Mouse (Mus musculus) midbrain, embryonic 10.5 days (tissue): ENCODE results near the gene Braf. TPM values are rescaled to one million over a fixed set of nuclear protein-coding genes. Genes with fewer than 3 reads are reported as not detected.

Experiments used
- DNase-seq: peaks from one replicate; pipeline ENCODE4 v3.0.0-alpha.2; 2017; ENCODE audit warnings: low spot score
- H3K27ac ChIP-seq: fragments of 300-500 bp; sonication (generic); replicated peaks from 2 replicates; pipeline ENCODE4 v1.5.1; 2016; ENCODE audit warnings: mild to moderate bottlenecking
- H3K27me3 ChIP-seq: fragments of 300-500 bp; sonication (generic); 2 replicates; pipeline ENCODE4 v1.6.1; 2016; ENCODE audit warnings: low read depth, mild to moderate bottlenecking; ENCODE audit not compliant: poor library complexity, severe bottlenecking
- H3K36me3 ChIP-seq: fragments of 300-500 bp; sonication (generic); 2 replicates; pipeline ENCODE4 v1.6.1; 2016; ENCODE audit warnings: mild to moderate bottlenecking, moderate library complexity
- H3K4me1 ChIP-seq: fragments of 300-500 bp; sonication (generic); 2 replicates; pipeline ENCODE4 v1.6.1; 2016
- H3K4me3 ChIP-seq: fragments of 300-500 bp; sonication (generic); 2 replicates; pipeline ENCODE4 v1.5.1; 2016; ENCODE audit warnings: mild to moderate bottlenecking, moderate library complexity
- H3K9me3 ChIP-seq: fragments of 300-500 bp; sonication (generic); replicated peaks from 2 replicates; pipeline ENCODE4 v1.6.1; 2016; ENCODE audit warnings: mild to moderate bottlenecking
- WGBS: fragments of 180-500 bp; shearing (Covaris S2); methylation state at CpG from one replicate; pipeline ENCODE4 v1.1.7; 2016; 5-methylcytosine and 5-hydroxymethylcytosine counted together
- polyA plus RNA-seq: library from polyadenylated mRNA; unstranded; fragments of >200 nt; fragmentation: Nextera tagmentation; extraction: Ambion mirVana; gene quantifications from 2 replicates; pipeline ENCODE4 v1.2.1, GENCODE M21; 2016

Gene Braf
- polyA plus RNA-seq, 1 experiment from 2014 or later, result 17.9 TPM

- Histone ChIP-seq H3K36me3 (peaks cover 40% of the 10 kb centered on the region), H3K4me1 (no peaks in the 10 kb centered on the region)
Measured at GRCm38 (mm10) chr6:39604565-39604964, 120.7 kb downstream of the Braf start.

DNA sequence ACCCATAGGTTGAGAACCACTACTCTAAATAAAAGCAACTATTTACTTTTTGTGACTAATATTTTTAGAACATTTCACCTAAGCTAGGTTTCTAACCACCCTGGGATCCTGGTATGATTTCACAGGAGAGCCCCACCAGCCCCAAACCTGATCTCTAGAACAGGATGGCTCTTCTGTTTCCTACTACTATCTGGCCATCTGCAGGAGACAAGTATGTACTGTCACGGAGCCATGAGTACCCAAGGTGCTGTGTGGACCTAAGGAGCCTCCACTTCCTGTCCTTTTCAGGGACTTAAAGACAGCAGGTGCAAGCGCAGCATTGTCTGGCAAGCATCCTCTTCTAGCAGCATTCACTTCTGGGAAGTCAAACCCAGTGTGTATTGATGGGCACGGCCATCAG, 123.4 kb downstream of the Braf start:
- Histone ChIP-seq H3K4me1 (no peaks in the 10 kb centered on the region), H3K27me3 (no peaks in the 10 kb centered on the region), H3K9me3 (no peaks in the 10 kb centered on the region), H3K27ac (no peak overlapping the region), H3K4me3 (no peak overlapping the region), H3K36me3 (peaks cover 62% of the 10 kb centered on the region)
- 88% methylated on average over 3 of the region's 3 CpGs for WGBS
- no peak for DNase-seq

More at GRCm38 (mm10) chr6:39604565-39604964, 120.7 kb downstream of the Braf start:
- no peak for DNase-seq
- Histone ChIP-seq H3K9me3 (no peaks in the 10 kb centered on the region), H3K4me3 (no peak overlapping the region), H3K27me3 (no peaks in the 10 kb centered on the region), H3K27ac (no peak overlapping the region)
- 89% methylated on average over 5 of the region's 5 CpGs for WGBS

GRCm38 (mm10) chr6:39600851-39601250, 124.4 kb downstream of the Braf start:
- peaks cover 68% of the 10 kb centered on the region for H3K36me3 ChIP-seq
- DNase-seq, result no peak
- no peaks in the 10 kb centered on the region for H3K27me3 ChIP-seq
- no peak overlapping the region for H3K27ac ChIP-seq
- no peak overlapping the region for H3K4me3 ChIP-seq
- 92% methylated on average over 3 of the region's 3 CpGs for WGBS
- H3K4me1 ChIP-seq, result no peaks in the 10 kb centered on the region
- no peaks in the 10 kb centered on the region for H3K9me3 ChIP-seq

- Histone ChIP-seq H3K4me1 (peaks cover 13% of the 10 kb centered on the region), H3K36me3 (peaks cover 36% of the 10 kb centered on the region), H3K27me3 (no peaks in the 10 kb centered on the region), H3K9me3 (no peaks in the 10 kb centered on the region), H3K27ac (peak within 1 kb of the TSS; percentile 94), H3K4me3 (peak within 1 kb of the TSS; percentile 80)
- DNase-seq, result peak; percentile 96
- 1% methylated on average over 56 of the region's 56 CpGs for WGBS
Measured at GRCm38 (mm10) chr6:39592401-39593214, 132.7 kb downstream of the Braf start, which contains the start of gene Ndufb2. TSS of gene Ndufb2 (plus strand) at chr6:39592574.

GRCm38 (mm10) chr6:39591481-39591880, 133.8 kb downstream of the Braf start:
- H3K36me3 ChIP-seq, result peaks cover 37% of the 10 kb centered on the region

DNA sequence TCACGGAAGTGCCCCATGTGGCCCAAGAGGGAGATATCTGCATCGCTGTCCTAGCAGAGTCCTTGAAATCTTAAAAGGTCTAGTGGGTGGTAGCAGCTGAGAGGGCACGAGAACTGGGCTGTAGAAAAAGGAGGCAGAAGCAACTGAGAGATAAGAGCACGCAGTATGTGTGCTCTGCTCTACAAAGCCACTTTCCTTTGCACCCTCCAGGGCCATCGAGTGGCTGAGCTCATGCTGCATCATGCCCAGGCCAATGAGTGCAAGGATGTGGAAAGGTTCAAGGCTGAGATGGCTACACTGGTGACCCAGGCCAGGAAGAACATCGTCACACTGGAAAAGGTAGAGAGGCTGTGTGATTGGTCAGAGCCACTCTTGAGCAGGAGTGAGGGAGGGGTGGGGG, 139.7 kb downstream of the Braf start, which contains the start of gene Gm42420:
Gene Gm42420 (plus strand): TSS at position 237 of the 400 bp plus-strand sequence.
- DNase-seq, result no peak
- WGBS, result 87% methylated on average over 6 of the region's 6 CpGs
- Histone ChIP-seq H3K27ac (no peak within 1 kb of the TSS), H3K4me1 (no peaks in the 10 kb centered on the region), H3K4me3 (no peak within 1 kb of the TSS), H3K27me3 (no peaks in the 10 kb centered on the region), H3K9me3 (no peaks in the 10 kb centered on the region), H3K36me3 (peaks cover 81% of the 10 kb centered on the region)

More at GRCm38 (mm10) chr6:39591481-39591880, 133.8 kb downstream of the Braf start:
- no peaks in the 10 kb centered on the region for H3K27me3 ChIP-seq
- H3K4me3 ChIP-seq, result no peak overlapping the region
- H3K9me3 ChIP-seq, result no peaks in the 10 kb centered on the region
- whole genome bisulfite sequencing, result 93% methylated on average over 4 of the region's 4 CpGs
- no peak for DNase-seq
- H3K27ac ChIP-seq, result no peak overlapping the region
- H3K4me1 ChIP-seq, result peaks cover 13% of the 10 kb centered on the region

- peaks cover 74% of the 10 kb centered on the region for H3K36me3 ChIP-seq
- H3K4me1 ChIP-seq, result no peaks in the 10 kb centered on the region
- no peaks in the 10 kb centered on the region for H3K9me3 ChIP-seq
- H3K27me3 ChIP-seq, result no peaks in the 10 kb centered on the region
- H3K4me3 ChIP-seq, result no peak overlapping the region
- WGBS, result 78% methylated on average over 7 of the region's 7 CpGs
- no peak for DNase-seq
- H3K27ac ChIP-seq, result no peak overlapping the region
Measured at GRCm38 (mm10) chr6:39581087-39581784, 144.0 kb downstream of the Braf start.

DNA sequence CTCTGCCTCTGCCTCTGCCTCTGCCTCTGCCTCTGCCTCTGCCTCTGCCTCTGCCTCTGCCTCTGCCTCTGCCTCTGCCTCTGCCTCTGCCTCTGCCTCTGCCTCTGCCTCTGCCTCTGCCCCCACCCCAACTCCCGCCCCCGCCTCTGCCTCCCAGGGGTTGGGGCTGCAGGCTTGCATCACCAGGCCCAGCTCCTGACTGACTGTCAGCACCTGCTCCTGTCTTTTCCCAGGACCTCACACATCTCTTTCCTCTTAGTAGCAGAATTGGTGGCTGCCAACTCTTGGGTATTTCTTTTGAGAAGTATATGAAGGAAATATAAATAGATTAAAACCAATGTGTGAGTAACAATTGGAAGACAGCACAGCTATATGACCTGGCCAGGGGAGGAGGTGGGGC, 144.7 kb downstream of the Braf start:
- Histone ChIP-seq H3K36me3 (peaks cover 67% of the 10 kb centered on the region), H3K9me3 (no peaks in the 10 kb centered on the region), H3K27ac (no peak overlapping the region), H3K4me3 (no peak overlapping the region), H3K27me3 (no peaks in the 10 kb centered on the region), H3K4me1 (no peaks in the 10 kb centered on the region)
- 75% methylated on average over 2 of the region's 2 CpGs for WGBS
- DNase-seq, result no peak

DNA sequence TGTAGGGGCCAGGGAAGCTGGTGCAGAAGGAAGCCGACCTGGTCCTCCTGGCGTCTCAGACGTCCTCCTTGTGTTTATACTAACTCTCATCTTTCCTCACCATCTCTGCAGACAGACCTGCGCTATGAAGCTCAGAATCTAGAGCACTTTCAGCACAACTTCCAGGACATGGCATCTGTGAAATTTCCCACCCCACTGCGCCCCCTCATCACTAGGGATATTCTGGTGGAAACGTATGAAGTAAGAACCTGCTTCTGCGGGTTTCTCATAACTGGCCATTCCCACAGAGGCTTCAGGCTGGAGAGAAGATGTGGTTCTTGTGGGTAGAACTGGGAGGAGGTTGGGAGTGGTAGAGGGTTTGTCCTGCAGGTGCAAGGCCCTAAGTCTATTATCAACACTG, 145.7 kb downstream of the Braf start:
- Histone ChIP-seq H3K9me3 (no peaks in the 10 kb centered on the region), H3K27ac (no peak overlapping the region), H3K27me3 (no peaks in the 10 kb centered on the region), H3K4me3 (no peak overlapping the region), H3K4me1 (peaks cover 6% of the 10 kb centered on the region), H3K36me3 (peaks cover 59% of the 10 kb centered on the region)
- 92% methylated on average over 7 of the region's 7 CpGs for WGBS
- no peak for DNase-seq

- 73% methylated on average over 7 of the region's 7 CpGs for WGBS
- Histone ChIP-seq H3K27ac (peak overlapping the region; percentile 92), H3K4me3 (peak overlapping the region; percentile 85), H3K9me3 (no peaks in the 10 kb centered on the region), H3K27me3 (0 out of 2 replicates have a peak, but pooled peaks cover 6% of the 10 kb centered on the region), H3K36me3 (peaks cover 20% of the 10 kb centered on the region), H3K4me1 (peaks cover 18% of the 10 kb centered on the region)
- no peak for DNase-seq
Measured at GRCm38 (mm10) chr6:39574951-39575350, 150.3 kb downstream of the Braf start.

DNA sequence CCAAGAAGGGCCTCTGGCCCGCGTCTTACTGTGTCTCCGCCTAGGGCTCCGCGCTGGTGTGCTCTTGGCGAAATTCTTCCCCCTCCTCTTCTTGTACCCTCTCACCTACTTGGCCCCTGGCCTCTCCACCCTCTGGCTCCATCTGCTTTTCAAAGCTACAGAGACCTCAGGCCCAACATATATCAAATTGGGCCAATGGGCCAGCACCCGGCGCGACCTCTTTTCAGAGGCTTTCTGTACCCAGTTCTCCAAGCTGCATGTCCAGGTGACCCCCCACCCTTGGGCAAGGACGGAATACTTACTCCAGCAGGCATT, 150.8 kb downstream of the Braf start:
- peaks cover 16% of the 10 kb centered on the region for H3K36me3 ChIP-seq
- 0 out of 2 replicates have a peak, but pooled peaks cover 6% of the 10 kb centered on the region for H3K27me3 ChIP-seq
- no peak for DNase-seq
- peaks cover 18% of the 10 kb centered on the region for H3K4me1 ChIP-seq
- H3K4me3 ChIP-seq, result peak overlapping the region; percentile 85
- H3K9me3 ChIP-seq, result no peaks in the 10 kb centered on the region
- H3K27ac ChIP-seq, result peak overlapping the region; percentile 92
- WGBS, result 24% methylated on average over 10 of the region's 10 CpGs

- peak; percentile 89 for DNase-seq
- H3K27me3 ChIP-seq, result 0 out of 2 replicates have a peak, but pooled peaks cover 6% of the 10 kb centered on the region
- H3K9me3 ChIP-seq, result no peaks in the 10 kb centered on the region
- peak within 1 kb of the TSS; percentile 85 for H3K4me3 ChIP-seq
- WGBS, result under 1% methylated on average over 49 of the region's 49 CpGs
- H3K36me3 ChIP-seq, result peaks cover 11% of the 10 kb centered on the region
- H3K27ac ChIP-seq, result peak within 1 kb of the TSS; percentile 92
- peaks cover 18% of the 10 kb centered on the region for H3K4me1 ChIP-seq
Measured at GRCm38 (mm10) chr6:39573791-39574554, 151.3 kb downstream of the Braf start, which contains the start of gene Adck2. TSS of gene Adck2 (plus strand) at chr6:39573873.
